12 mouse cellular contexts compared by ENCODE assay signal in genomic region chr15:99454585-99455279, GRCm38 (mm10). TPM values are rescaled to one million over a fixed set of nuclear protein-coding genes. Genes with fewer than 3 reads are reported as not detected.
DNase-seq lines count a peak whose midpoint lies in the region; ATAC-seq and TF ChIP-seq lines count a peak whose summit lies in the region.
"Had no signal": no experiment of that assay in that cellular context is flagged by ENCODE, and none has a peak within 500 bp of the region (broad histone marks: within the 10 kb centered on the region; RNA-seq: fewer than 3 reads in every experiment).

No protein-coding gene starts in this region.

- peaks cover 29% of the 10 kb centered on the region for H3K4me1 ChIP-seq in intestine, embryonic 16.5 days (ENCODE audit: control insufficient read depth, insufficient read depth, low read length)
- H3K4me1 ChIP-seq in intestine, embryonic 15.5 days (replicated peaks) = peaks cover 46% of the 10 kb centered on the region
- H3K4me1 ChIP-seq in MEL (ENCODE audit: control insufficient read depth in 1 of 2, insufficient read depth in 2 of 2, low read length in 2 of 2) = peaks cover 5 to 27% of the 10 kb centered on the region in 2 experiments
- peaks cover 51% of the 10 kb centered on the region for H3K4me1 ChIP-seq in forebrain, embryonic 13.5 days
- peaks cover 24% of the 10 kb centered on the region for H3K4me1 ChIP-seq in limb, embryonic 14.5 days (ENCODE audit: control insufficient read depth, insufficient read depth, low read length)

- H3K36me3 ChIP-seq in intestine, embryonic 16.5 days (ENCODE audit: control insufficient read depth, insufficient read depth, low read length) = no peaks in the 10 kb centered on the region
- no peaks in the 10 kb centered on the region for H3K36me3 ChIP-seq in intestine, embryonic 15.5 days
- peaks cover 0 to 19% of the 10 kb centered on the region in 2 experiments; a peak in 2 of 4 replicates for H3K36me3 ChIP-seq in MEL (ENCODE audit: control insufficient read depth in 1 of 2, insufficient read depth in 2 of 2, low read length in 2 of 2)
- 0 out of 2 replicates have a peak, but pooled peaks cover 9% of the 10 kb centered on the region for H3K36me3 ChIP-seq in forebrain, embryonic 13.5 days (ENCODE audit: poor library complexity, severe bottlenecking)
- peaks cover 31% of the 10 kb centered on the region for H3K36me3 ChIP-seq in limb, embryonic 14.5 days (ENCODE audit: control insufficient read depth, insufficient read depth, low read length)

- peaks cover 6% of the 10 kb centered on the region; the same call in 1 of the 2 replicates for H3K79me2 ChIP-seq in MEL (ENCODE audit: control insufficient read depth, insufficient read depth, low read length, poor library complexity)

- H3K9me3 ChIP-seq in intestine, embryonic 16.5 days (ENCODE audit: control insufficient read depth, low read length) = no peaks in the 10 kb centered on the region
- H3K9me3 ChIP-seq in intestine, embryonic 15.5 days = no peaks in the 10 kb centered on the region
- H3K9me3 ChIP-seq in MEL (replicated peaks; ENCODE audit: insufficient read depth, low read length) = no peaks in the 10 kb centered on the region
- no peaks in the 10 kb centered on the region for H3K9me3 ChIP-seq in forebrain, embryonic 13.5 days (replicated peaks)
- H3K9me3 ChIP-seq in limb, embryonic 14.5 days (ENCODE audit: control insufficient read depth, low read length) = no peaks in the 10 kb centered on the region

- TF ChIP-seq POLR2A in MEL (IDR thresholded peaks at IDR 0.05; ENCODE audit: control insufficient read depth in 1 of 2, insufficient read depth in 1 of 2, low read depth in 1 of 2, low read length in 2 of 2, poor library complexity in 1 of 2) = no peak
- TF ChIP-seq POLR2A in limb, embryonic 14.5 days (IDR thresholded peaks at IDR 0.05; ENCODE audit: borderline replicate concordance, extremely low read depth, insufficient read depth, insufficient read length) = no peak

- H3K27me3 ChIP-seq in intestine, embryonic 16.5 days (replicated peaks; ENCODE audit: control insufficient read depth, insufficient read depth, low read length) = no peaks in the 10 kb centered on the region
- H3K27me3 ChIP-seq in intestine, embryonic 15.5 days (replicated peaks) = no peaks in the 10 kb centered on the region
- no peaks in the 10 kb centered on the region for H3K27me3 ChIP-seq in MEL (ENCODE audit: control insufficient read depth in 1 of 2, insufficient read depth in 2 of 2, low read length in 2 of 2)
- H3K27me3 ChIP-seq in forebrain, embryonic 13.5 days = no peaks in the 10 kb centered on the region
- no peaks in the 10 kb centered on the region for H3K27me3 ChIP-seq in limb, embryonic 14.5 days (ENCODE audit: control insufficient read depth, insufficient read depth, low read length)

- no peak for DNase-seq in MEL (ENCODE audit: low read depth, low spot score)
- DNase-seq in limb, embryonic 14.5 days (ENCODE audit: low spot score) = no peak
- no peak for DNase-seq in layer of hippocampus, adult 9-11 months
- DNase-seq: adrenal gland, adult 2 months; cerebellum, adult 9-10 months; kidney, postnatal 10 days; right cerebral cortex, postnatal 25 days had no signal

- no peak overlapping the region for H3K27ac ChIP-seq in intestine, embryonic 16.5 days (ENCODE audit: low read length)
- H3K27ac ChIP-seq in intestine, embryonic 15.5 days = no peak overlapping the region
- H3K27ac ChIP-seq in MEL (ENCODE audit: control insufficient read depth, low read depth, low read length) = no peak overlapping the region
- H3K27ac ChIP-seq in forebrain, embryonic 13.5 days = 0 out of 2 replicates have a peak overlapping the region, but pooled peaks have one; percentile 1
- peak overlapping the region; percentile 33; the same call in 1 of the 2 replicates for H3K27ac ChIP-seq in limb, embryonic 14.5 days (replicated peaks; ENCODE audit: low read depth, low read length)

- H3K9ac ChIP-seq in intestine, embryonic 16.5 days (ENCODE audit: low read depth, low read length) = 0 out of 2 replicates have a peak overlapping the region, but pooled peaks have one; percentile 1
- H3K9ac ChIP-seq in intestine, embryonic 15.5 days = no peak overlapping the region
- no peak overlapping the region for H3K9ac ChIP-seq in MEL (ENCODE audit: control insufficient read depth, low read depth, low read length, poor library complexity, severe bottlenecking)
- H3K9ac ChIP-seq in forebrain, embryonic 13.5 days = no peak overlapping the region; the same call in 1 of the 2 replicates
- H3K9ac ChIP-seq in limb, embryonic 14.5 days (ENCODE audit: low read depth, low read length, severe bottlenecking) = 0 out of 2 replicates have a peak overlapping the region, but pooled peaks have one; percentile 28

- TF ChIP-seq EP300 in MEL (IDR thresholded peaks at IDR 0.05; ENCODE audit: low read depth in 1 of 2, low read length in 2 of 2) = no peak

- 83% methylated on average over 7 of the region's 7 CpGs for WGBS in intestine, embryonic 16.5 days
- WGBS in intestine, embryonic 15.5 days = 78% methylated on average over 7 of the region's 7 CpGs
- WGBS in forebrain, embryonic 13.5 days = 65% methylated on average over 7 of the region's 7 CpGs
- WGBS in limb, embryonic 14.5 days = 84% methylated on average over 7 of the region's 7 CpGs

- TF ChIP-seq RAD21 in MEL (IDR thresholded peaks at IDR 0.05; ENCODE audit: low read depth, low read length) = no peak

- no peak overlapping the region for H3K4me2 ChIP-seq in intestine, embryonic 16.5 days (ENCODE audit: low read depth, low read length)
- no peak overlapping the region for H3K4me2 ChIP-seq in intestine, embryonic 15.5 days (replicated peaks)
- H3K4me2 ChIP-seq in forebrain, embryonic 13.5 days = no peak overlapping the region
- H3K4me2 ChIP-seq in limb, embryonic 14.5 days (replicated peaks; ENCODE audit: low read depth, low read length, severe bottlenecking) = peak overlapping the region; percentile 76; the same call in 1 of the 2 replicates
- H3K4me2 ChIP-seq: liver, embryonic 11.5 days had no signal

- H3K4me3 ChIP-seq in intestine, embryonic 16.5 days (ENCODE audit: low read length) = no peak overlapping the region
- no peak overlapping the region for H3K4me3 ChIP-seq in intestine, embryonic 15.5 days (replicated peaks)
- H3K4me3 ChIP-seq in MEL (ENCODE audit: control insufficient read depth in 1 of 2, insufficient read depth in 1 of 2, low read depth in 2 of 2, low read length in 2 of 2) = no peak overlapping the region
- H3K4me3 ChIP-seq in forebrain, embryonic 13.5 days = no peak overlapping the region
- peak overlapping the region; percentile 86; the same call in 1 of the 2 replicates for H3K4me3 ChIP-seq in limb, embryonic 14.5 days (replicated peaks; ENCODE audit: low read length)

- no peak for TF ChIP-seq CTCF in MEL (IDR thresholded peaks at IDR 0.05 in 2 of 3, conservative IDR thresholded peaks at IDR 0.05 in 1 of 3; ENCODE audit: control insufficient read depth in 1 of 3, insufficient read depth in 1 of 3, low read depth in 2 of 3, low read length in 3 of 3, poor library complexity in 1 of 3, severe bottlenecking in 1 of 3)

- no peak for ATAC-seq in intestine, embryonic 16.5 days
- ATAC-seq in intestine, embryonic 15.5 days = no peak
- no peak for ATAC-seq in forebrain, embryonic 13.5 days
- no peak for ATAC-seq in limb, embryonic 14.5 days (ENCODE audit: low FRiP score, low read depth)
- no peak for ATAC-seq in granulocyte monocyte progenitor cell, adult 5-6 weeks (replicated peaks; ENCODE audit: poor library complexity, severe bottlenecking)

TF ChIP-seq in MEL, 35 proteins besides CTCF, POLR2A, EP300 and RAD21:
- TF ChIP-seq BHLHE40 (IDR thresholded peaks at IDR 0.05; ENCODE audit: borderline replicate concordance, low read depth, low read length) (no peak), ZNF384 (IDR thresholded peaks at IDR 0.05; ENCODE audit: low read depth, low read length) (peak; percentile 54)

RNA-seq across cellular contexts. Expression of gene Nckap5l, which starts 2.8 kb away (rescaled TPM):
- polyA plus RNA-seq in intestine, embryonic 16.5 days (2015; fragmentation: Nextera tagmentation; extraction: Ambion mirVana) = 5.8 and 6.5 TPM in 2 replicates
- 4.7 and 5.9 TPM in 2 replicates for polyA plus RNA-seq in intestine, embryonic 15.5 days (2015; fragmentation: Nextera tagmentation; extraction: Ambion mirVana)
- 2.5 and 3.3 TPM in 2 replicates for total RNA-seq in MEL (2012; rRNA removed)
- 10 to 100 TPM in 1 of 2 experiments, not detected in 1; 14.1 TPM for polyA plus RNA-seq in MEL (2012; ENCODE audit: insufficient read depth in 1 of 2, insufficient read length in 2 of 2, low read depth in 1 of 2, low replicate concordance in 2 of 2, missing spikeins in 1 of 2)
- polyA plus RNA-seq in forebrain, embryonic 13.5 days (2015; fragmentation: Nextera tagmentation; extraction: Ambion mirVana) = 9.3 and 13.4 TPM in 2 replicates
- polyA plus RNA-seq in limb, embryonic 14.5 days (2012; rRNA removed) = 24.4 and 32.4 TPM in 2 replicates
- 14.1 and 19.3 TPM in 2 replicates for polyA plus RNA-seq in limb, embryonic 14.5 days (2014; fragmentation: Nextera tagmentation; extraction: Ambion mirVana)
- 5.0 and 13.4 TPM in 2 replicates for total RNA-seq in granulocyte monocyte progenitor cell, adult 5-6 weeks (2014; fragmentation: Nextera tagmentation)
- 0.26 and 7.5 TPM in 2 replicates for total RNA-seq in granulocyte monocyte progenitor cell, adult 5-6 weeks (2017)

RNA-seq across cellular contexts. Expression of gene Bcdin3d, which starts 19.8 kb away (rescaled TPM):
- polyA plus RNA-seq in intestine, embryonic 16.5 days (2015; fragmentation: Nextera tagmentation; extraction: Ambion mirVana) = 14.3 and 16.2 TPM in 2 replicates
- polyA plus RNA-seq in intestine, embryonic 15.5 days (2015; fragmentation: Nextera tagmentation; extraction: Ambion mirVana) = 13.2 and 15.6 TPM in 2 replicates
- 7.8 and 8.8 TPM in 2 replicates for total RNA-seq in MEL (2012; rRNA removed)
- polyA plus RNA-seq in MEL (2012; ENCODE audit: insufficient read depth in 1 of 2, insufficient read length in 2 of 2, low read depth in 1 of 2, low replicate concordance in 2 of 2, missing spikeins in 1 of 2) = 10 to 100 TPM; 13.7 to 31.3 TPM
- 24.7 and 25.4 TPM in 2 replicates for polyA plus RNA-seq in forebrain, embryonic 13.5 days (2015; fragmentation: Nextera tagmentation; extraction: Ambion mirVana)
- polyA plus RNA-seq in limb, embryonic 14.5 days (2012; rRNA removed) = 9.0 and 9.2 TPM in 2 replicates
- 13.6 and 14.5 TPM in 2 replicates for polyA plus RNA-seq in limb, embryonic 14.5 days (2014; fragmentation: Nextera tagmentation; extraction: Ambion mirVana)
- total RNA-seq in granulocyte monocyte progenitor cell, adult 5-6 weeks (2014; fragmentation: Nextera tagmentation) = 3.1 and 3.6 TPM in 2 replicates
- 2.9 and 4.2 TPM in 2 replicates for total RNA-seq in granulocyte monocyte progenitor cell, adult 5-6 weeks (2017)

Comparison
In these comparisons a context has a peak if more than half of its experiments do, and no peak if none do; other contexts are left out.
1. H3K9ac ChIP-seq: peak in intestine, embryonic 16.5 days (single experiment) and limb, embryonic 14.5 days (single experiment); none in intestine, embryonic 15.5 days (single experiment), MEL (single experiment) and forebrain, embryonic 13.5 days (single experiment).
2. H3K27ac ChIP-seq: peak in forebrain, embryonic 13.5 days (single experiment) and limb, embryonic 14.5 days (single experiment); none in intestine, embryonic 16.5 days (single experiment), intestine, embryonic 15.5 days (single experiment) and MEL (single experiment).